Mouse (Mus musculus): ENCODE measurements around the gene Rnaseh1.

Rnaseh1 gene

GRCm38 (mm10) chr12:28649141-28650110 is at the start of gene Rnaseh1:
Gene Rnaseh1, plus strand, starts transcription at chr12:28649602.
- peak; percentile 92 to 93 for DNase-seq

- DNase-seq, result no peak
Measured at GRCm38 (mm10) chr12:28602259-28602658, 47.1 kb upstream of the Rnaseh1 start.

GRCm38 (mm10) chr12:28603494-28603893 is 45.9 kb upstream of the Rnaseh1 start:
- no peak for DNase-seq

GRCm38 (mm10) chr12:28607546-28608305 is 41.7 kb upstream of the Rnaseh1 start:
- no peak for DNase-seq

GRCm38 (mm10) chr12:28612391-28612790 is 37.0 kb upstream of the Rnaseh1 start:
- no peak for DNase-seq

GRCm38 (mm10) chr12:28614401-28614800 is 35.0 kb upstream of the Rnaseh1 start:
- DNase-seq, result no peak

- DNase-seq, result no peak
Measured at GRCm38 (mm10) chr12:28617297-28617696, 32.1 kb upstream of the Rnaseh1 start.

GRCm38 (mm10) chr12:28621451-28622166 is 27.8 kb upstream of the Rnaseh1 start:
- DNase-seq, result no peak

- no peak for DNase-seq
Measured at GRCm38 (mm10) chr12:28622167-28622532, 27.3 kb upstream of the Rnaseh1 start.

GRCm38 (mm10) chr12:28622641-28623040 is 26.8 kb upstream of the Rnaseh1 start:
- DNase-seq, result no peak

- no peak for DNase-seq
Measured at GRCm38 (mm10) chr12:28623195-28623594, 26.2 kb upstream of the Rnaseh1 start, which contains the start of gene Colec11. Gene Colec11, minus strand, starts transcription at chr12:28623377.

GRCm38 (mm10) chr12:28624251-28624650 is 25.2 kb upstream of the Rnaseh1 start:
- no peak for DNase-seq

GRCm38 (mm10) chr12:28625407-28625806 is 24.0 kb upstream of the Rnaseh1 start:
- no peak for DNase-seq

GRCm38 (mm10) chr12:28627092-28627491 is 22.3 kb upstream of the Rnaseh1 start:
- no peak for DNase-seq

- DNase-seq, result no peak
Measured at GRCm38 (mm10) chr12:28628436-28628835, 21.0 kb upstream of the Rnaseh1 start.

GRCm38 (mm10) chr12:28635058-28635534 is 14.3 kb upstream of the Rnaseh1 start:
- no peak for DNase-seq

GRCm38 (mm10) chr12:28635535-28636476 is 13.6 kb upstream of the Rnaseh1 start, which contains the start of gene Rps7:
Gene Rps7, minus strand, starts transcription at chr12:28635953.
- DNase-seq, result peak; percentile 95 to 96

GRCm38 (mm10) chr12:28636543-28636942 is 12.9 kb upstream of the Rnaseh1 start:
- no peak for DNase-seq

GRCm38 (mm10) chr12:28638778-28639177 is 10.6 kb upstream of the Rnaseh1 start:
- DNase-seq, result no peak

GRCm38 (mm10) chr12:28662628-28663027 is 13.2 kb downstream of the Rnaseh1 start:
- DNase-seq, result no peak

- DNase-seq, result no peak
Measured at GRCm38 (mm10) chr12:28666734-28667133, 17.3 kb downstream of the Rnaseh1 start.

Measured in kidney, postnatal 25 days (tissue).